Mouse (Mus musculus): ENCODE measurements around the gene Srpr. TPM values are rescaled to one million over a fixed set of nuclear protein-coding genes. Genes with fewer than 3 reads are reported as not detected.

The Srpr gene
- polyA plus RNA-seq, 1 experiment from 2014 or later = 95.7 TPM

Other genes starting within 250 kb of the Srpr start
- gene St3gal4, start 80.9 kb upstream of the Srpr start, polyA plus RNA-seq (2014; fragmentation: Nextera tagmentation; extraction: Ambion mirVana) = 19.8 and 20.5 TPM in 2 replicates
- 68.0 and 69.3 TPM in 2 replicates for gene Dcps, start 24.1 kb upstream of the Srpr start, polyA plus RNA-seq (2014; fragmentation: Nextera tagmentation; extraction: Ambion mirVana)
- 9.4 and 11.7 TPM in 2 replicates for gene Tirap, start 116 bp downstream of the Srpr start, polyA plus RNA-seq (2014; fragmentation: Nextera tagmentation; extraction: Ambion mirVana)
- 44.9 and 49.6 TPM in 2 replicates for gene Foxred1, start 10.9 kb downstream of the Srpr start, polyA plus RNA-seq (2014; fragmentation: Nextera tagmentation; extraction: Ambion mirVana)
- gene Fam118b, start 67.6 kb downstream of the Srpr start, polyA plus RNA-seq (2014; fragmentation: Nextera tagmentation; extraction: Ambion mirVana) = 27.3 and 30.3 TPM in 2 replicates
- 25.0 and 28.3 TPM in 2 replicates for gene Rpusd4, start 67.7 kb downstream of the Srpr start, polyA plus RNA-seq (2014; fragmentation: Nextera tagmentation; extraction: Ambion mirVana)
- gene Cdon, start 221.0 kb downstream of the Srpr start, polyA plus RNA-seq (2014; fragmentation: Nextera tagmentation; extraction: Ambion mirVana) = 4.4 and 6.1 TPM in 2 replicates